Comparison of ENCODE assay signal across 30 mouse cellular contexts in genomic region chr7:71816138-71816537, GRCm38 (mm10).
DNase-seq lines count a peak whose midpoint lies in the region; ATAC-seq and TF ChIP-seq lines count a peak whose summit lies in the region.
"Had no signal": no experiment of that assay in that cellular context is flagged by ENCODE, and none has a peak within 500 bp of the region (broad histone marks: within the 10 kb centered on the region; RNA-seq: fewer than 3 reads in every experiment).

No protein-coding gene starts in this region.

- peak; percentile 3 for DNase-seq in adrenal gland, postnatal 14 days
- no peak for DNase-seq in adrenal gland, adult (ENCODE audit: inconsistent age in 2 of 2, low spot score in 1 of 2)
- DNase-seq in hindbrain, embryonic 11.5 days (ENCODE audit: low spot score), result no peak
- peak; percentile 1 for DNase-seq in right cerebral cortex, adult 18-20 months
- no peak for DNase-seq in right cerebral cortex, postnatal 36 days (ENCODE audit: low spot score in 2 of 2)
- no peak for DNase-seq in spleen, postnatal 10 days (ENCODE audit: low spot score in 2 of 2)
- DNase-seq: adrenal gland, postnatal 36 days; cerebellum, adult 8-10 months; cerebellum, postnatal 25 days; gastrocnemius, adult 2 months; gastrocnemius, postnatal 36 days; heart, adult 18-20 months; heart, postnatal 4 days; kidney, adult 2 months; kidney, postnatal 36 days; lung, postnatal 36 days; thymus, postnatal 14 days had no signal

- H3K27ac ChIP-seq in hindbrain, embryonic 15.5 days (replicated peaks), result 0 out of 2 replicates have a peak overlapping the region, but pooled peaks have one; percentile 22
- no peak overlapping the region for H3K27ac ChIP-seq in hindbrain, embryonic 11.5 days (ENCODE audit: low read depth, low read length)
- peak overlapping the region; percentile 29; the same call in 1 of the 2 replicates for H3K27ac ChIP-seq in olfactory bulb, adult 2 months (ENCODE audit: insufficient read depth, low read depth, low read length)
- H3K27ac ChIP-seq: forebrain, embryonic 15.5 days; gastrocnemius, adult 2 months; hindbrain, embryonic 14.5 days; intestine, embryonic 15.5 days; layer of hippocampus, adult 2 months; limb, embryonic 13.5 days; stomach, embryonic 15.5 days had no signal

- H3K9me3 ChIP-seq in hindbrain, embryonic 15.5 days, result no peaks in the 10 kb centered on the region
- H3K9me3 ChIP-seq in hindbrain, embryonic 11.5 days (ENCODE audit: control insufficient read depth, low read length), result no peaks in the 10 kb centered on the region
- H3K9me3 ChIP-seq: forebrain, embryonic 15.5 days; heart, embryonic 12.5 days; intestine, embryonic 15.5 days; limb, embryonic 13.5 days; stomach, embryonic 15.5 days had no signal

- TF ChIP-seq CTCF in olfactory bulb, adult 2 months (IDR thresholded peaks at IDR 0.05; ENCODE audit: insufficient read depth, low read depth, low read length), result no peak

- TF ChIP-seq POLR2A in olfactory bulb, adult 2 months (IDR thresholded peaks at IDR 0.05; ENCODE audit: insufficient read depth, low read depth, low read length), result no peak

- no peak overlapping the region for H3K9ac ChIP-seq in hindbrain, embryonic 15.5 days
- no peak overlapping the region for H3K9ac ChIP-seq in hindbrain, embryonic 11.5 days (ENCODE audit: low read depth, low read length)
- H3K9ac ChIP-seq: forebrain, embryonic 15.5 days; heart, embryonic 12.5 days; hindbrain, embryonic 14.5 days; intestine, embryonic 15.5 days; limb, embryonic 13.5 days; stomach, embryonic 15.5 days had no signal

- H3K4me3 ChIP-seq in hindbrain, embryonic 15.5 days, result no peak overlapping the region
- no peak overlapping the region for H3K4me3 ChIP-seq in hindbrain, embryonic 11.5 days (ENCODE audit: low read depth, low read length)
- H3K4me3 ChIP-seq in olfactory bulb, adult 2 months (ENCODE audit: insufficient read depth, low read depth, low read length), result no peak overlapping the region
- H3K4me3 ChIP-seq: forebrain, embryonic 15.5 days; gastrocnemius, adult 2 months; heart, embryonic 12.5 days; intestine, embryonic 15.5 days; layer of hippocampus, adult 2 months; limb, embryonic 13.5 days; stomach, embryonic 15.5 days had no signal

- no peak overlapping the region for H3K4me2 ChIP-seq in hindbrain, embryonic 15.5 days
- H3K4me2 ChIP-seq in hindbrain, embryonic 11.5 days (replicated peaks; ENCODE audit: low read depth, low read length), result no peak overlapping the region
- H3K4me2 ChIP-seq: forebrain, embryonic 15.5 days; heart, embryonic 12.5 days; hindbrain, embryonic 14.5 days; intestine, embryonic 15.5 days; limb, embryonic 13.5 days; liver, embryonic 11.5 days; midbrain, embryonic 11.5 days; stomach, embryonic 15.5 days had no signal

- H3K27me3 ChIP-seq in hindbrain, embryonic 15.5 days, result no peaks in the 10 kb centered on the region
- no peaks in the 10 kb centered on the region for H3K27me3 ChIP-seq in hindbrain, embryonic 11.5 days (ENCODE audit: control insufficient read depth, insufficient read depth, low read length)
- H3K27me3 ChIP-seq: forebrain, embryonic 15.5 days; heart, embryonic 12.5 days; intestine, embryonic 15.5 days; limb, embryonic 13.5 days; stomach, embryonic 15.5 days had no signal

- H3K36me3 ChIP-seq in hindbrain, embryonic 15.5 days, result no peaks in the 10 kb centered on the region
- H3K36me3 ChIP-seq in hindbrain, embryonic 11.5 days (ENCODE audit: control insufficient read depth, insufficient read depth, low read length), result no peaks in the 10 kb centered on the region
- H3K36me3 ChIP-seq: forebrain, embryonic 15.5 days; G1E; heart, embryonic 12.5 days; intestine, embryonic 15.5 days; limb, embryonic 13.5 days; stomach, embryonic 15.5 days had no signal

- ATAC-seq in hindbrain, embryonic 15.5 days (ENCODE audit: low FRiP score, low read depth), result no peak
- ATAC-seq in hindbrain, embryonic 11.5 days (ENCODE audit: low FRiP score), result no peak
- ATAC-seq: forebrain, embryonic 15.5 days; intestine, embryonic 15.5 days; midbrain, embryonic 16.5 days had no signal

- 64% methylated on average over 11 of the region's 11 CpGs for WGBS in hindbrain, embryonic 15.5 days
- 84% methylated on average over 11 of the region's 11 CpGs for WGBS in hindbrain, embryonic 11.5 days
- 49% methylated on average over 11 of the region's 11 CpGs for WGBS in olfactory bulb, adult 2 months

- H3K4me1 ChIP-seq in hindbrain, embryonic 15.5 days (replicated peaks), result no peaks in the 10 kb centered on the region
- no peaks in the 10 kb centered on the region for H3K4me1 ChIP-seq in hindbrain, embryonic 11.5 days (replicated peaks; ENCODE audit: control insufficient read depth, insufficient read depth, low read length)
- peaks cover 3% of the 10 kb centered on the region; the same call in 1 of the 2 replicates for H3K4me1 ChIP-seq in olfactory bulb, adult 2 months (ENCODE audit: control insufficient read depth, insufficient read depth, low read length)
- H3K4me1 ChIP-seq: forebrain, embryonic 15.5 days; heart, embryonic 12.5 days; intestine, embryonic 15.5 days; limb, embryonic 13.5 days; stomach, embryonic 15.5 days had no signal

Comparison
In these comparisons a context has a peak if more than half of its experiments do, and no peak if none do; other contexts are left out.
1. DNase-seq: peak in adrenal gland, postnatal 14 days (single experiment) and right cerebral cortex, adult 18-20 months (single experiment); none in adrenal gland, adult (0 of 2), hindbrain, embryonic 11.5 days (single experiment), right cerebral cortex, postnatal 36 days (0 of 2) and spleen, postnatal 10 days (0 of 2).